Mouse (Mus musculus) liver, embryonic 12.5 days (tissue): ENCODE data around the gene Capza3. TPM values are rescaled to one million over a fixed set of nuclear protein-coding genes. Genes with fewer than 3 reads are reported as not detected.

ENCODE experiments used
- ATAC-seq: fragments of 200-750 bp; cut with Nextera tagmentation; 2 replicates; pipeline ENCODE4 v1.8.0; 2017; ENCODE audit warnings: moderate number of reproducible peaks, mild to moderate bottlenecking, moderate library complexity
- H3K27ac ChIP-seq: fragments of 300-500 bp; sonication (generic); 2 replicates; pipeline ENCODE4 v1.5.1; 2016; ENCODE audit warnings: mild to moderate bottlenecking
- H3K27me3 ChIP-seq: fragments of 300-500 bp; sonication (generic); replicated peaks from 2 replicates; pipeline ENCODE4 v1.6.1; 2016; ENCODE audit warnings: mild to moderate bottlenecking, moderate library complexity
- H3K36me3 ChIP-seq: fragments of 300-500 bp; sonication (generic); 2 replicates; pipeline ENCODE4 v1.6.1; 2016; ENCODE audit warnings: mild to moderate bottlenecking, moderate library complexity
- H3K4me1 ChIP-seq: fragments of 300-500 bp; sonication (generic); 2 replicates; pipeline ENCODE4 v1.6.1; 2016
- H3K4me2 ChIP-seq: fragments of 300-500 bp; sonication (generic); 2 replicates; pipeline ENCODE4 v1.6.1; 2016; ENCODE audit warnings: mild to moderate bottlenecking, moderate library complexity
- H3K4me3 ChIP-seq: fragments of 300-500 bp; sonication (generic); 2 replicates; pipeline ENCODE4 v1.5.1; 2016; ENCODE audit warnings: mild to moderate bottlenecking, moderate library complexity
- H3K9ac ChIP-seq: fragments of 300-500 bp; sonication (generic); 2 replicates; pipeline ENCODE4 v1.6.1; 2016; ENCODE audit warnings: mild to moderate bottlenecking, moderate library complexity
- H3K9me3 ChIP-seq: fragments of 300-500 bp; sonication (generic); replicated peaks from 2 replicates; pipeline ENCODE4 v1.6.1; 2016; ENCODE audit warnings: mild to moderate bottlenecking, moderate library complexity
- WGBS: fragments of 180-500 bp; shearing (Covaris S2); methylation state at CpG from one replicate; pipeline ENCODE4 v1.1.7; 2016; ENCODE audit not compliant: insufficient replicate concordance; 5-methylcytosine and 5-hydroxymethylcytosine counted together
- polyA plus RNA-seq: library from polyadenylated mRNA; unstranded; fragments of >200 nt; fragmentation: Nextera tagmentation; extraction: Ambion mirVana; gene quantifications from 2 replicates; pipeline ENCODE4 v1.2.1, GENCODE M21; 2016

The Capza3 gene
- polyA plus RNA-seq, result not detected in 2 replicates

GRCm38 (mm10) chr6:140040952-140041351, at the start of gene Capza3:
Capza3 (plus strand) TSS chr6:140041252.
- ATAC-seq, result no peak
- WGBS, result 82% methylated on average over 7 of the region's 7 CpGs
- Histone ChIP-seq H3K27me3 (no peaks in the 10 kb centered on the region), H3K4me2 (no peak within 1 kb of the TSS), H3K36me3 (no peaks in the 10 kb centered on the region), H3K9me3 (0 out of 2 replicates have a peak, but pooled peaks cover 4% of the 10 kb centered on the region), H3K4me3 (no peak within 1 kb of the TSS), H3K27ac (no peak within 1 kb of the TSS), H3K9ac (no peak within 1 kb of the TSS), H3K4me1 (no peaks in the 10 kb centered on the region)

- Histone ChIP-seq H3K4me2 (no peak overlapping the region), H3K36me3 (no peaks in the 10 kb centered on the region), H3K27me3 (no peaks in the 10 kb centered on the region), H3K27ac (no peak overlapping the region), H3K9me3 (no peaks in the 10 kb centered on the region; the same call in 1 of the 2 replicates), H3K4me3 (no peak overlapping the region), H3K9ac (no peak overlapping the region), H3K4me1 (no peaks in the 10 kb centered on the region)
- ATAC-seq, result no peak
- 63% methylated on average over 3 of the region's 3 CpGs for WGBS
Observed at GRCm38 (mm10) chr6:140005181-140005580, 35.9 kb upstream of the Capza3 start.

GRCm38 (mm10) chr6:140024404-140024803, 16.6 kb upstream of the Capza3 start:
- ATAC-seq, result no peak
- H3K4me1 ChIP-seq, result no peaks in the 10 kb centered on the region
- H3K36me3 ChIP-seq, result no peaks in the 10 kb centered on the region
- H3K9ac ChIP-seq, result no peak overlapping the region
- H3K4me3 ChIP-seq, result no peak overlapping the region
- H3K27me3 ChIP-seq, result no peaks in the 10 kb centered on the region
- H3K9me3 ChIP-seq, result 0 out of 2 replicates have a peak, but pooled peaks cover 3% of the 10 kb centered on the region
- H3K4me2 ChIP-seq, result no peak overlapping the region
- H3K27ac ChIP-seq, result no peak overlapping the region
- WGBS, result 68% methylated on average over 7 of the region's 7 CpGs

- Histone ChIP-seq H3K36me3 (no peaks in the 10 kb centered on the region), H3K27me3 (no peaks in the 10 kb centered on the region), H3K9ac (no peak within 1 kb of the TSS), H3K4me3 (no peak within 1 kb of the TSS), H3K9me3 (0 out of 2 replicates have a peak, but pooled peaks cover 4% of the 10 kb centered on the region), H3K4me2 (no peak within 1 kb of the TSS), H3K27ac (no peak within 1 kb of the TSS), H3K4me1 (no peaks in the 10 kb centered on the region)
- no peak for ATAC-seq
- WGBS, result 71% methylated on average over 5 of the region's 5 CpGs
Observed at GRCm38 (mm10) chr6:140041357-140041756, 305 bp downstream of the Capza3 start, which contains the start of gene Plcz1. Plcz1 (minus strand) TSS chr6:140041457.

- Histone ChIP-seq H3K27ac (no peak overlapping the region), H3K9ac (no peak overlapping the region), H3K36me3 (no peaks in the 10 kb centered on the region), H3K4me3 (no peak overlapping the region), H3K27me3 (no peaks in the 10 kb centered on the region), H3K4me1 (no peaks in the 10 kb centered on the region), H3K4me2 (no peak overlapping the region), H3K9me3 (no peaks in the 10 kb centered on the region)
- no peak for ATAC-seq
- WGBS, result 75% methylated on average over 5 of the region's 5 CpGs
Observed at GRCm38 (mm10) chr6:140051476-140051875, 10.4 kb downstream of the Capza3 start.

GRCm38 (mm10) chr6:140054271-140054928, 13.3 kb downstream of the Capza3 start:
- H3K4me3 ChIP-seq, result no peak overlapping the region
- H3K27me3 ChIP-seq, result no peaks in the 10 kb centered on the region
- no peak overlapping the region for H3K9ac ChIP-seq
- H3K4me1 ChIP-seq, result no peaks in the 10 kb centered on the region
- ATAC-seq, result no peak
- no peaks in the 10 kb centered on the region for H3K9me3 ChIP-seq
- WGBS, result 64% methylated on average over 5 of the region's 5 CpGs
- no peaks in the 10 kb centered on the region for H3K36me3 ChIP-seq
- no peak overlapping the region for H3K27ac ChIP-seq
- H3K4me2 ChIP-seq, result no peak overlapping the region

- no peaks in the 10 kb centered on the region for H3K36me3 ChIP-seq
- H3K4me1 ChIP-seq, result no peaks in the 10 kb centered on the region
- H3K9me3 ChIP-seq, result peaks cover 9% of the 10 kb centered on the region; the same call in 1 of the 2 replicates
- H3K9ac ChIP-seq, result no peak overlapping the region
- no peaks in the 10 kb centered on the region for H3K27me3 ChIP-seq
- 74% methylated on average over 8 of the region's 8 CpGs for WGBS
- H3K27ac ChIP-seq, result no peak overlapping the region
- no peak overlapping the region for H3K4me2 ChIP-seq
- no peak for ATAC-seq
- H3K4me3 ChIP-seq, result no peak overlapping the region
Observed at GRCm38 (mm10) chr6:140069177-140069576, 28.1 kb downstream of the Capza3 start.

GRCm38 (mm10) chr6:140080933-140081332, 39.9 kb downstream of the Capza3 start:
- Histone ChIP-seq H3K4me3 (no peak overlapping the region), H3K9me3 (peaks cover 12% of the 10 kb centered on the region; the same call in 1 of the 2 replicates), H3K9ac (no peak overlapping the region), H3K27ac (no peak overlapping the region), H3K36me3 (no peaks in the 10 kb centered on the region), H3K4me1 (no peaks in the 10 kb centered on the region), H3K4me2 (no peak overlapping the region), H3K27me3 (no peaks in the 10 kb centered on the region)
- no peak for ATAC-seq
- 65% methylated on average over 7 of the region's 7 CpGs for WGBS

- H3K9ac ChIP-seq, result no peak overlapping the region
Observed at GRCm38 (mm10) chr6:140081739-140082138, 40.7 kb downstream of the Capza3 start.

GRCm38 (mm10) chr6:140089855-140090254, 48.8 kb downstream of the Capza3 start:
- WGBS, result 67% methylated on average over 5 of the region's 5 CpGs
- H3K9me3 ChIP-seq, result no peaks in the 10 kb centered on the region
- no peaks in the 10 kb centered on the region for H3K36me3 ChIP-seq
- H3K4me1 ChIP-seq, result no peaks in the 10 kb centered on the region
- no peaks in the 10 kb centered on the region for H3K27me3 ChIP-seq
- no peak overlapping the region for H3K4me3 ChIP-seq
- no peak overlapping the region for H3K9ac ChIP-seq
- H3K4me2 ChIP-seq, result no peak overlapping the region
- no peak for ATAC-seq
- H3K27ac ChIP-seq, result no peak overlapping the region

More at GRCm38 (mm10) chr6:140081739-140082138, 40.7 kb downstream of the Capza3 start:
- Histone ChIP-seq H3K4me1 (no peaks in the 10 kb centered on the region), H3K27me3 (no peaks in the 10 kb centered on the region), H3K27ac (no peak overlapping the region), H3K9me3 (peaks cover 12% of the 10 kb centered on the region; the same call in 1 of the 2 replicates), H3K4me3 (no peak overlapping the region), H3K4me2 (no peak overlapping the region), H3K36me3 (no peaks in the 10 kb centered on the region)
- peak; percentile 30; the same call in 1 of the 2 replicates for ATAC-seq
- 63% methylated on average over 3 of the region's 3 CpGs for WGBS
